In the genomic region with DNA sequence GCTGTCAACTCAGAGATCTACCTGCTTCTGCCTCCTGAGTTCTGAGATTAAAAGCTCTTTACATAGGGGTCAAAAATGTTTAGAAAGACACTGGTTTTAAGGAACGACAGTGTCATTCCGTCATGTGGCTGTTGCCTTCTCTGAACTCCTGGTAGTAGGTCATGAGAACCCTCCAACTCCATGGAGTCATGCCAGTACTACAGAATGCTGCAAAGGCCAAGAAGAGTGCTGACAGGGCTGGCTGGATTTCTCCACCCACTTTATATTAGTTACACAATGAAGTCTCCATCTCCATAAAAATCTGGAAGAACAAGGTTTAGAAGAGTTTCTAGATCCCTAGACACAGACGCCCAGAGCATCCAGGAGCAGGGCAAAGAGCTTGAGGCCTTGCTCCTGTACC, we compare ENCODE assay signal across 21 mouse cellular contexts.
"Had no signal": no experiment of that assay in that cellular context is flagged by ENCODE, and none has a peak within 500 bp of the region (broad histone marks: within the 10 kb centered on the region; RNA-seq: fewer than 3 reads in every experiment).

No protein-coding gene starts in this region.

- H3K4me2 ChIP-seq: lung, embryonic 15.5 days; midbrain, embryonic 12.5 days; neural tube, embryonic 13.5 days; neural tube, embryonic 15.5 days; stomach, embryonic 15.5 days had no signal

- H3K27ac ChIP-seq: lung, embryonic 15.5 days; midbrain, embryonic 10.5 days; midbrain, embryonic 12.5 days; neural tube, embryonic 13.5 days; neural tube, embryonic 15.5 days; stomach, embryonic 15.5 days; stomach, postnatal 0 days had no signal

- H3K9me3 ChIP-seq: lung, embryonic 15.5 days; midbrain, embryonic 10.5 days; midbrain, embryonic 12.5 days; neural tube, embryonic 13.5 days; neural tube, embryonic 15.5 days; stomach, embryonic 15.5 days had no signal

- H3K9ac ChIP-seq: liver, postnatal 0 days; lung, embryonic 15.5 days; midbrain, embryonic 12.5 days; neural tube, embryonic 13.5 days; neural tube, embryonic 15.5 days; stomach, embryonic 15.5 days had no signal

- DNase-seq: liver, postnatal 0 days; lung, adult 2 months; lung, postnatal 14 days; lung, postnatal 36 days; midbrain, embryonic 14.5 days; retina, postnatal 1 day; right cerebral cortex, adult 18-20 months; right cerebral cortex, postnatal 14 days; thymus, adult 2 months; thymus, postnatal 25 days; thymus, postnatal 4 days had no signal

- H3K4me3 ChIP-seq: lung, embryonic 15.5 days; midbrain, embryonic 10.5 days; midbrain, embryonic 12.5 days; myocyte; neural tube, embryonic 13.5 days; neural tube, embryonic 15.5 days; stomach, embryonic 15.5 days had no signal

- H3K27me3 ChIP-seq: lung, embryonic 15.5 days; midbrain, embryonic 12.5 days; neural tube, embryonic 13.5 days; neural tube, embryonic 15.5 days; stomach, embryonic 15.5 days had no signal

- ATAC-seq: liver, postnatal 0 days; lung, postnatal 0 days; midbrain, embryonic 16.5 days had no signal

- H3K4me1 ChIP-seq: lung, embryonic 15.5 days; midbrain, embryonic 10.5 days; midbrain, embryonic 12.5 days; neural tube, embryonic 13.5 days; neural tube, embryonic 15.5 days; stomach, embryonic 15.5 days had no signal
